Mouse (Mus musculus): ENCODE results near the gene Kcnh2. TPM values are rescaled to one million over a fixed set of nuclear protein-coding genes. Genes with fewer than 3 reads are reported as not detected.

Gene Kcnh2
- polyA plus RNA-seq, 2 experiments, result 3.8 to 16.2 TPM

DNA sequence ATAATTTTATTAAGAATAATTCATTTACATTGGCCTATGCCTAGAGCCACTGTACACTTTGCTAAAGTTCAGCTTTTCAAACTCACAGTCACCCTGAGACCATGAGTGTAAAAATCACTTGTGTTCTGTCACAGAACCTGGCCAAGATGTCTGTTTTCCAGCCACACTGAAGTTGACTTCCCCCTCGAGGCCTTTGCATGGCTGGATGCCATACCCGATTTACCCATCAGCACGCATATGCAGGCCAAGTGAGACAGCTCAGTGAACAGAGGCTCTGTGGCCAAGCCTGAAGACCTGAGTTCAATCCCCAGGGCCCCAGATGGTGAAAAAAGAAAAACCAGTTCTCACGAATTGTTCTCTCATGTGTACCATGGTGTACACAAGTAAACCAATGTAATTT lies 80.5 kb downstream of the Kcnh2 start:
- H3K27me3 ChIP-seq (ENCODE audit: control insufficient read depth, insufficient read depth, low read length), result no peaks in the 10 kb centered on the region
- H3K9ac ChIP-seq (ENCODE audit: low read depth, low read length, severe bottlenecking), result no peak overlapping the region
- WGBS, result 74% methylated on average over 4 of the region's 4 CpGs
- H3K36me3 ChIP-seq (ENCODE audit: control insufficient read depth, insufficient read depth, low read length), result no peaks in the 10 kb centered on the region
- no peak for DNase-seq (ENCODE audit: low spot score)
- no peaks in the 10 kb centered on the region for H3K4me1 ChIP-seq (ENCODE audit: control insufficient read depth, insufficient read depth, low read length)
- no peak for TF ChIP-seq POLR2A (IDR thresholded peaks at IDR 0.05; ENCODE audit: borderline replicate concordance, extremely low read depth, insufficient read depth, insufficient read length)
- no peak overlapping the region for H3K4me3 ChIP-seq (replicated peaks; ENCODE audit: low read length)
- no peak for ATAC-seq (ENCODE audit: low FRiP score, low read depth)
- no peaks in the 10 kb centered on the region for H3K9me3 ChIP-seq (ENCODE audit: control insufficient read depth, low read length)
- H3K27ac ChIP-seq (replicated peaks; ENCODE audit: low read depth, low read length), result no peak overlapping the region
- H3K4me2 ChIP-seq (replicated peaks; ENCODE audit: low read depth, low read length, severe bottlenecking), result no peak overlapping the region

Other genes starting within 250 kb of the Kcnh2 start
- gene Nupl2, start 186.6 kb downstream of the Kcnh2 start, polyA plus RNA-seq (2012; rRNA removed), result 10.5 and 11.5 TPM in 2 replicates
- gene Nupl2, start 186.6 kb downstream of the Kcnh2 start, polyA plus RNA-seq (2014; fragmentation: Nextera tagmentation; extraction: Ambion mirVana), result 15.9 and 18.1 TPM in 2 replicates
- 7.3 and 7.4 TPM in 2 replicates for gene Nos3, start 13.2 kb upstream of the Kcnh2 start, polyA plus RNA-seq (2012; rRNA removed)
- gene Nos3, start 13.2 kb upstream of the Kcnh2 start, polyA plus RNA-seq (2014; fragmentation: Nextera tagmentation; extraction: Ambion mirVana), result 4.8 and 6.1 TPM in 2 replicates
- 1.7 and 2.4 TPM in 2 replicates for gene Atg9b, start 40.5 kb upstream of the Kcnh2 start, polyA plus RNA-seq (2012; rRNA removed)
- gene Atg9b, start 40.5 kb upstream of the Kcnh2 start, polyA plus RNA-seq (2014; fragmentation: Nextera tagmentation; extraction: Ambion mirVana), result 0.54 and 1.3 TPM in 2 replicates
- gene Abcb8, start 42.1 kb upstream of the Kcnh2 start, polyA plus RNA-seq (2012; rRNA removed), result 45.3 and 58.3 TPM in 2 replicates
- 35.8 and 37.3 TPM in 2 replicates for gene Abcb8, start 42.1 kb upstream of the Kcnh2 start, polyA plus RNA-seq (2014; fragmentation: Nextera tagmentation; extraction: Ambion mirVana)
- 3.0 and 6.2 TPM in 2 replicates for gene Asic3, start 61.8 kb upstream of the Kcnh2 start, polyA plus RNA-seq (2012; rRNA removed)
- 0.36 and 1.2 TPM in 2 replicates for gene Asic3, start 61.8 kb upstream of the Kcnh2 start, polyA plus RNA-seq (2014; fragmentation: Nextera tagmentation; extraction: Ambion mirVana)
- gene Cdk5, start 71.9 kb upstream of the Kcnh2 start, polyA plus RNA-seq (2012; rRNA removed), result 127 and 165 TPM in 2 replicates
- gene Cdk5, start 71.9 kb upstream of the Kcnh2 start, polyA plus RNA-seq (2014; fragmentation: Nextera tagmentation; extraction: Ambion mirVana), result 51.7 TPM in 2 replicates
- 69.1 and 84.1 TPM in 2 replicates for gene Slc4a2, start 72.2 kb upstream of the Kcnh2 start, polyA plus RNA-seq (2012; rRNA removed)
- gene Slc4a2, start 72.2 kb upstream of the Kcnh2 start, polyA plus RNA-seq (2014; fragmentation: Nextera tagmentation; extraction: Ambion mirVana), result 30.0 and 37.1 TPM in 2 replicates
- gene Fastk, start 93.7 kb upstream of the Kcnh2 start, polyA plus RNA-seq (2012; rRNA removed), result 295 and 397 TPM in 2 replicates
- gene Fastk, start 93.7 kb upstream of the Kcnh2 start, polyA plus RNA-seq (2014; fragmentation: Nextera tagmentation; extraction: Ambion mirVana), result 113 and 120 TPM in 2 replicates
- gene Tmub1, start 96.2 kb upstream of the Kcnh2 start, polyA plus RNA-seq (2012; rRNA removed), result 29.8 and 35.5 TPM in 2 replicates
- gene Tmub1, start 96.2 kb upstream of the Kcnh2 start, polyA plus RNA-seq (2014; fragmentation: Nextera tagmentation; extraction: Ambion mirVana), result 23.2 and 23.5 TPM in 2 replicates
- 103 and 114 TPM in 2 replicates for gene Agap3, start 100.6 kb upstream of the Kcnh2 start, polyA plus RNA-seq (2012; rRNA removed)
- 57.9 and 61.7 TPM in 2 replicates for gene Agap3, start 100.6 kb upstream of the Kcnh2 start, polyA plus RNA-seq (2014; fragmentation: Nextera tagmentation; extraction: Ambion mirVana)
- 0.04 and 0.05 TPM in 2 replicates for gene Gbx1, start 175.6 kb upstream of the Kcnh2 start, polyA plus RNA-seq (2012; rRNA removed)
- gene Gbx1, start 175.6 kb upstream of the Kcnh2 start, polyA plus RNA-seq (2014; fragmentation: Nextera tagmentation; extraction: Ambion mirVana), result not detected in 2 replicates
- 2.7 and 3.8 TPM in 2 replicates for gene Asb10, start 189.4 kb upstream of the Kcnh2 start, polyA plus RNA-seq (2012; rRNA removed)
- 0.62 and 1.1 TPM in 2 replicates for gene Asb10, start 189.4 kb upstream of the Kcnh2 start, polyA plus RNA-seq (2014; fragmentation: Nextera tagmentation; extraction: Ambion mirVana)
- gene 4931409K22Rik, start 205.2 kb upstream of the Kcnh2 start, polyA plus RNA-seq (2012; rRNA removed), result 0.35 and 0.51 TPM in 2 replicates
- gene 4931409K22Rik, start 205.2 kb upstream of the Kcnh2 start, polyA plus RNA-seq (2014; fragmentation: Nextera tagmentation; extraction: Ambion mirVana), result 0.12 and 0.17 TPM in 2 replicates
- 81.0 and 82.5 TPM in 2 replicates for gene Abcf2, start 225.9 kb upstream of the Kcnh2 start, polyA plus RNA-seq (2012; rRNA removed)
- 94.3 TPM in 2 replicates for gene Abcf2, start 225.9 kb upstream of the Kcnh2 start, polyA plus RNA-seq (2014; fragmentation: Nextera tagmentation; extraction: Ambion mirVana)
- 56.2 and 57.0 TPM in 2 replicates for gene Chpf2, start 235.1 kb upstream of the Kcnh2 start, polyA plus RNA-seq (2012; rRNA removed)
- gene Chpf2, start 235.1 kb upstream of the Kcnh2 start, polyA plus RNA-seq (2014; fragmentation: Nextera tagmentation; extraction: Ambion mirVana), result 21.3 and 23.1 TPM in 2 replicates